ENCODE assay signal across 14 mouse cellular contexts in the genomic region with DNA sequence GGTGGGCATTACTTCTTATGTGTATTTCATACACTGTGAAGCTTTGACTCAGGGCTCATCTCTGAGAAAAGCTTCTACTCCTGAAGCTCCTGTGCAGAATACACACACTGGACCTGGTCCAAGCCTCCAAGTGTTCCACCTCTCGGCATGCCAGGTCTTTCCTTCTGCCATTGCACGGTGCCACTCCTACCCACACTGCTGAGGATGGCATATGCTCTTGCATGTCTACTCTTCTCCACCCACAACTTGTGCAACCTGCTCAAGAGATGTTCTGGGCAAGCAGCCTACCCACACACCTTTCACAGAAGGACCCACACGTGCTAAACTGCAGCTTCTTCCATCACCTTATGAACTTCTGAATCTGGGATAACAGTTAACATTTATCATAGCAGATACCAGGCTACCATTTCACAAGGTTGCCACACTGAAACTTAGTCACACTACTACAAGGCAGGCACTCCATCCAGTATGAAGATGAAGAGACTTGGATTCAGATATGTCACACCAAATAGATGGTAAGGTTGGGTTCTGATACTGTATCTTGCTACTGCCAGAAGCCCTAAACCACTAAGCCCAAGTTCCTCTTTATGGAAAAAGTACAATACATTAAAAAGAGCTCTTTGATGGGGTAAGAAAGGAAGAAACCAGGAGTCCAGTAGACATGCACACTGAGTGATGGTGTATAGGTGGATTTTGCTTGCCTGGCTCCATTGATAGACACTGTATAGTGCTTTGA. TPM values are rescaled to one million over a fixed set of nuclear protein-coding genes. Genes with fewer than 3 reads are reported as not detected.
DNase-seq lines count a peak whose midpoint lies in the region; ATAC-seq and TF ChIP-seq lines count a peak whose summit lies in the region.
"Had no signal": no experiment of that assay in that cellular context is flagged by ENCODE, and none has a peak within 500 bp of the region (broad histone marks: within the 10 kb centered on the region; RNA-seq: fewer than 3 reads in every experiment).

No protein-coding gene starts in this region.

- no peaks in the 10 kb centered on the region for H3K9me3 ChIP-seq in MEL (replicated peaks; ENCODE audit: insufficient read depth, low read length)
- no peaks in the 10 kb centered on the region for H3K9me3 ChIP-seq in stomach, postnatal 0 days (ENCODE audit: control insufficient read depth, low read length)
- no peaks in the 10 kb centered on the region for H3K9me3 ChIP-seq in hindbrain, embryonic 11.5 days (ENCODE audit: control insufficient read depth, low read length)
- H3K9me3 ChIP-seq: limb, embryonic 12.5 days; megakaryocyte, embryonic 14.5 days had no signal

- no peak overlapping the region for H3K9ac ChIP-seq in MEL (ENCODE audit: control insufficient read depth, low read depth, low read length, poor library complexity, severe bottlenecking)
- no peak overlapping the region for H3K9ac ChIP-seq in stomach, postnatal 0 days (ENCODE audit: low read length)
- H3K9ac ChIP-seq in hindbrain, embryonic 11.5 days (ENCODE audit: low read depth, low read length) = no peak overlapping the region
- H3K9ac ChIP-seq: limb, embryonic 12.5 days had no signal

- no peaks in the 10 kb centered on the region for H3K79me2 ChIP-seq in MEL (ENCODE audit: control insufficient read depth, insufficient read depth, low read length, poor library complexity)

- no peak for ATAC-seq in cerebellum, adult (ENCODE audit: insufficient number of reproducible peaks, low FRiP score, low TSS enrichment)
- no peak for ATAC-seq in stomach, postnatal 0 days (ENCODE audit: low FRiP score, low TSS enrichment)
- no peak for ATAC-seq in hindbrain, embryonic 11.5 days (ENCODE audit: low FRiP score)

- TF ChIP-seq POLR2A in MEL (IDR thresholded peaks at IDR 0.05; ENCODE audit: control insufficient read depth in 1 of 2, insufficient read depth in 1 of 2, low read depth in 1 of 2, low read length in 2 of 2, poor library complexity in 1 of 2) = no peak

- H3K4me3 ChIP-seq in MEL (ENCODE audit: control insufficient read depth in 1 of 2, insufficient read depth in 1 of 2, low read depth in 2 of 2, low read length in 2 of 2) = no peak overlapping the region
- no peak overlapping the region for H3K4me3 ChIP-seq in stomach, postnatal 0 days (ENCODE audit: low read depth, low read length)
- H3K4me3 ChIP-seq in hindbrain, embryonic 11.5 days (ENCODE audit: low read depth, low read length) = no peak overlapping the region
- H3K4me3 ChIP-seq: erythroblast, embryonic 14.5 days; limb, embryonic 12.5 days; megakaryocyte, embryonic 14.5 days; myocyte had no signal

- 59% methylated on average over 3 of the region's 3 CpGs for WGBS in stomach, postnatal 0 days
- 89% methylated on average over 3 of the region's 3 CpGs for WGBS in hindbrain, embryonic 11.5 days

- peak; percentile 62 for DNase-seq in cerebellum, adult 11-12 months
- peak; percentile 88 for DNase-seq in MEL (ENCODE audit: low read depth, low spot score)
- DNase-seq in cerebellum, postnatal 25 days = peak; percentile 74 to 88
- DNase-seq in left cerebral cortex, postnatal 25 days (ENCODE audit: low spot score in 2 of 2) = peak; percentile 12 to 81
- no peak for DNase-seq in stomach, postnatal 0 days (ENCODE audit: low spot score)
- no peak for DNase-seq in embryo, embryonic 11 days
- no peak for DNase-seq in hindbrain, embryonic 11.5 days (ENCODE audit: low spot score)
- DNase-seq: heart, postnatal 36 days; thymus, adult 18-20 months had no signal

- peaks cover 8 to 12% of the 10 kb centered on the region in 2 experiments; a peak in 2 of 4 replicates for H3K4me1 ChIP-seq in MEL (ENCODE audit: control insufficient read depth in 1 of 2, insufficient read depth in 2 of 2, low read length in 2 of 2)
- no peaks in the 10 kb centered on the region for H3K4me1 ChIP-seq in stomach, postnatal 0 days (replicated peaks; ENCODE audit: control insufficient read depth, insufficient read depth)
- H3K4me1 ChIP-seq in hindbrain, embryonic 11.5 days (replicated peaks; ENCODE audit: control insufficient read depth, insufficient read depth, low read length) = no peaks in the 10 kb centered on the region
- H3K4me1 ChIP-seq: limb, embryonic 12.5 days; megakaryocyte, embryonic 14.5 days had no signal

- intact Hi-C loops in left cerebral cortex, postnatal 25 days (cut with DNase I) = no loop called here

- H3K4me2 ChIP-seq in stomach, postnatal 0 days (replicated peaks; ENCODE audit: low read depth) = no peak overlapping the region
- no peak overlapping the region for H3K4me2 ChIP-seq in hindbrain, embryonic 11.5 days (replicated peaks; ENCODE audit: low read depth, low read length)
- H3K4me2 ChIP-seq: limb, embryonic 12.5 days had no signal

- H3K27ac ChIP-seq in MEL (ENCODE audit: control insufficient read depth, low read depth, low read length) = no peak overlapping the region
- H3K27ac ChIP-seq in stomach, postnatal 0 days (replicated peaks) = no peak overlapping the region
- no peak overlapping the region for H3K27ac ChIP-seq in hindbrain, embryonic 11.5 days (ENCODE audit: low read depth, low read length)
- H3K27ac ChIP-seq: limb, embryonic 12.5 days had no signal

- TF ChIP-seq RAD21 in MEL (IDR thresholded peaks at IDR 0.05; ENCODE audit: low read depth, low read length) = no peak

- H3K36me3 ChIP-seq in MEL (ENCODE audit: control insufficient read depth in 1 of 2, insufficient read depth in 2 of 2, low read length in 2 of 2) = peaks cover 0 to 11% of the 10 kb centered on the region in 2 experiments; a peak in 1 of 4 replicates
- H3K36me3 ChIP-seq in stomach, postnatal 0 days (ENCODE audit: control insufficient read depth, insufficient read depth, low read length) = no peaks in the 10 kb centered on the region
- no peaks in the 10 kb centered on the region for H3K36me3 ChIP-seq in hindbrain, embryonic 11.5 days (ENCODE audit: control insufficient read depth, insufficient read depth, low read length)
- H3K36me3 ChIP-seq: limb, embryonic 12.5 days had no signal

- no peaks in the 10 kb centered on the region for H3K27me3 ChIP-seq in MEL (ENCODE audit: control insufficient read depth in 1 of 2, insufficient read depth in 2 of 2, low read length in 2 of 2)
- no peaks in the 10 kb centered on the region for H3K27me3 ChIP-seq in stomach, postnatal 0 days (ENCODE audit: control insufficient read depth, insufficient read depth, low read length)
- no peaks in the 10 kb centered on the region for H3K27me3 ChIP-seq in hindbrain, embryonic 11.5 days (ENCODE audit: control insufficient read depth, insufficient read depth, low read length)
- H3K27me3 ChIP-seq: limb, embryonic 12.5 days had no signal

- no peak for TF ChIP-seq CTCF in MEL (IDR thresholded peaks at IDR 0.05 in 2 of 3, conservative IDR thresholded peaks at IDR 0.05 in 1 of 3; ENCODE audit: control insufficient read depth in 1 of 3, insufficient read depth in 1 of 3, low read depth in 2 of 3, low read length in 3 of 3, poor library complexity in 1 of 3, severe bottlenecking in 1 of 3)
- TF ChIP-seq CTCF in stomach, postnatal 0 days (IDR thresholded peaks at IDR 0.05; ENCODE audit: low read depth) = no peak

- TF ChIP-seq EP300 in MEL (IDR thresholded peaks at IDR 0.05; ENCODE audit: low read depth in 1 of 2, low read length in 2 of 2) = peak; percentile 87 to 96
- no peak for TF ChIP-seq EP300 in stomach, postnatal 0 days (optimal IDR thresholded peaks at IDR 0.05)

TF ChIP-seq in MEL, 35 proteins besides CTCF, POLR2A, EP300 and RAD21 (continues in another document):
- no peak for TF ChIP-seq POLR2AphosphoS2 (IDR thresholded peaks at IDR 0.05; ENCODE audit: low read length)
- no peak for TF ChIP-seq POLR2AphosphoS5 (IDR thresholded peaks at IDR 0.05; ENCODE audit: borderline replicate concordance, low read depth, low read length)
- no peak; the same call in 1 of the 2 replicates for TF ChIP-seq MXI1 (IDR thresholded peaks at IDR 0.05; ENCODE audit: low read depth, low read length)
- peak; percentile 91 for TF ChIP-seq TCF12 (IDR thresholded peaks at IDR 0.05; ENCODE audit: low read depth, low read length)
- TF ChIP-seq CHD1 (IDR thresholded peaks at IDR 0.05; ENCODE audit: low read depth, low read length) = no peak
- peak; percentile 42; the same call in 1 of the 2 replicates for TF ChIP-seq ETS1 (IDR thresholded peaks at IDR 0.05; ENCODE audit: low read depth, low read length)
- peak; percentile 57 for TF ChIP-seq TAL1 (IDR thresholded peaks at IDR 0.05; ENCODE audit: low read length)
- TF ChIP-seq USF1 (IDR thresholded peaks at IDR 0.05; ENCODE audit: low read depth, low read length) = no peak
- TF ChIP-seq GATA1 (IDR thresholded peaks at IDR 0.05; ENCODE audit: low read depth, low read length) = peak; percentile 93
- TF ChIP-seq UBTF (IDR thresholded peaks at IDR 0.05; ENCODE audit: borderline replicate concordance, insufficient read depth, low read depth, low read length) = no peak
- no peak for TF ChIP-seq MAZ (IDR thresholded peaks at IDR 0.05; ENCODE audit: low read depth, low read length)
- no peak for TF ChIP-seq ZC3H11A (IDR thresholded peaks at IDR 0.05; ENCODE audit: low read depth, low read length)
- no peak for TF ChIP-seq JUND (IDR thresholded peaks at IDR 0.05; ENCODE audit: low read depth, low read length)
- TF ChIP-seq BHLHE40 (IDR thresholded peaks at IDR 0.05; ENCODE audit: borderline replicate concordance, low read depth, low read length) = no peak
- TF ChIP-seq NRF1 (IDR thresholded peaks at IDR 0.05; ENCODE audit: insufficient read depth, low read depth, low read length, poor library complexity, severe bottlenecking) = no peak
- no peak for TF ChIP-seq ZKSCAN1 (IDR thresholded peaks at IDR 0.05; ENCODE audit: low read depth, low read length)
- no peak for TF ChIP-seq E2F4 (IDR thresholded peaks at IDR 0.05; ENCODE audit: borderline replicate concordance, low read depth, low read length)
- peak; percentile 32; the same call in 1 of the 2 replicates for TF ChIP-seq MAX (IDR thresholded peaks at IDR 0.05; ENCODE audit: low read length)

RNA-seq across cellular contexts. Expression of gene Poln, which starts 50.0 kb away (rescaled TPM):
- 0.50 and 0.88 TPM in 2 replicates for total RNA-seq in MEL (2012; rRNA removed)
- polyA plus RNA-seq in MEL (2012; ENCODE audit: insufficient read depth in 1 of 2, insufficient read length in 2 of 2, low read depth in 1 of 2, low replicate concordance in 2 of 2, missing spikeins in 1 of 2) = 1 to 10 TPM in 1 of 2 experiments, not detected in 1; 1.0 TPM
- 1 to 10 TPM; 1.7 to 1.8 TPM for total RNA-seq in left cerebral cortex, postnatal 25 days (2021)
- 0.07 and 0.19 TPM in 2 replicates for polyA plus RNA-seq in stomach, postnatal 0 days (2015; fragmentation: Nextera tagmentation; extraction: Ambion mirVana)
- 0.26 and 1.2 TPM in 2 replicates for polyA plus RNA-seq in hindbrain, embryonic 11.5 days (2014; fragmentation: Nextera tagmentation; extraction: Ambion mirVana)
- polyA plus RNA-seq: erythroblast, embryonic 14.5 days had no signal

RNA-seq across cellular contexts. Expression of gene Haus3, which starts 50.0 kb away (rescaled TPM):
- 54.0 and 58.1 TPM in 2 replicates for total RNA-seq in MEL (2012; rRNA removed)
- polyA plus RNA-seq in MEL (2012; ENCODE audit: insufficient read depth in 1 of 2, insufficient read length in 2 of 2, low read depth in 1 of 2, low replicate concordance in 2 of 2, missing spikeins in 1 of 2) = 100 to 1,000 TPM in 1 of 2 experiments, 10 to 100 TPM in 1; 52.6 to 184 TPM
- 1 to 10 TPM; 6.1 to 7.7 TPM for total RNA-seq in left cerebral cortex, postnatal 25 days (2021)
- polyA plus RNA-seq in stomach, postnatal 0 days (2015; fragmentation: Nextera tagmentation; extraction: Ambion mirVana) = 10.8 and 12.3 TPM in 2 replicates
- polyA plus RNA-seq in hindbrain, embryonic 11.5 days (2014; fragmentation: Nextera tagmentation; extraction: Ambion mirVana) = 44.1 and 46.9 TPM in 2 replicates

Comparison
In these comparisons a context has a peak if more than half of its experiments do, and no peak if none do; other contexts are left out.
1. DNase-seq: peak in cerebellum, adult 11-12 months (single experiment), MEL (single experiment), cerebellum, postnatal 25 days (2 of 2) and left cerebral cortex, postnatal 25 days (2 of 2); none in stomach, postnatal 0 days (single experiment), embryo, embryonic 11 days (single experiment) and hindbrain, embryonic 11.5 days (single experiment).